Comparison of ENCODE assay signal across 9 mouse cellular contexts in genomic region chr1:21052132-21052545, GRCm38 (mm10). TPM values are rescaled to one million over a fixed set of nuclear protein-coding genes. Genes with fewer than 3 reads are reported as not detected.
DNase-seq lines count a peak whose midpoint lies in the region; TF ChIP-seq lines count a peak whose summit lies in the region.
"Had no signal": no experiment of that assay in that cellular context is flagged by ENCODE, and none has a peak within 500 bp of the region (broad histone marks: within the 10 kb centered on the region; RNA-seq: fewer than 3 reads in every experiment).

No protein-coding gene starts in this region.

- peaks cover 18% of the 10 kb centered on the region for H3K4me1 ChIP-seq in thymus, adult 2 months (replicated peaks; ENCODE audit: control insufficient read depth, insufficient read depth, low read length)
- H3K4me1 ChIP-seq in midbrain, embryonic 10.5 days = peaks cover 34% of the 10 kb centered on the region

- peak overlapping the region; percentile 76 for H3K27ac ChIP-seq in gastrocnemius, adult 2 months
- peak overlapping the region; percentile 56 for H3K27ac ChIP-seq in thymus, adult 2 months (ENCODE audit: control insufficient read depth, insufficient read depth, low read length)
- peak overlapping the region; percentile 84 for H3K27ac ChIP-seq in midbrain, embryonic 10.5 days (replicated peaks)
- H3K27ac ChIP-seq: limb, embryonic 12.5 days had no signal

- H3K4me3 ChIP-seq in gastrocnemius, adult 2 months = peak overlapping the region; percentile 23
- no peak overlapping the region for H3K4me3 ChIP-seq in thymus, adult 2 months (ENCODE audit: control insufficient read depth, insufficient read depth, low read length)
- no peak overlapping the region for H3K4me3 ChIP-seq in midbrain, embryonic 10.5 days
- H3K4me3 ChIP-seq: limb, embryonic 12.5 days had no signal

- TF ChIP-seq POLR2A in thymus, adult 2 months (IDR thresholded peaks at IDR 0.05; ENCODE audit: control insufficient read depth, extremely low read depth, insufficient read depth, low read length, poor library complexity) = no peak

- TF ChIP-seq CTCF in gastrocnemius, adult 2 months (IDR thresholded peaks at IDR 0.05) = no peak
- TF ChIP-seq CTCF in thymus, adult 2 months (IDR thresholded peaks at IDR 0.05; ENCODE audit: borderline replicate concordance, control insufficient read depth, extremely low read depth, insufficient read depth, low read length, poor library complexity) = no peak

- H3K9me3 ChIP-seq in midbrain, embryonic 10.5 days (replicated peaks) = no peaks in the 10 kb centered on the region
- H3K9me3 ChIP-seq: limb, embryonic 12.5 days had no signal

- intact Hi-C loops in gastrocnemius, adult 2 months (cut with DNase I) = no loop called here

- no peaks in the 10 kb centered on the region for H3K27me3 ChIP-seq in thymus, adult 2 months (ENCODE audit: control insufficient read depth, insufficient read depth, low read length)
- H3K27me3 ChIP-seq in midbrain, embryonic 10.5 days (ENCODE audit: low read depth, poor library complexity, severe bottlenecking) = no peaks in the 10 kb centered on the region
- H3K27me3 ChIP-seq: limb, embryonic 12.5 days had no signal

- 61% methylated on average over 5 of the region's 5 CpGs for WGBS in thymus, adult 2 months
- WGBS in midbrain, embryonic 10.5 days = 66% methylated on average over 5 of the region's 5 CpGs

- no peak for DNase-seq in gastrocnemius, adult 2 months
- DNase-seq in gastrocnemius, postnatal 25 days = no peak
- peak; percentile 22 for DNase-seq in thymus, adult 2 months
- DNase-seq in thymus, adult 18-20 months = no peak
- no peak for DNase-seq in midbrain, embryonic 10.5 days (ENCODE audit: low spot score)
- peak; percentile 29 for DNase-seq in thymus, postnatal 4 days
- DNase-seq in layer of hippocampus, adult 11-12 months (ENCODE audit: low spot score) = no peak
- no peak for DNase-seq in right cerebral cortex, adult 18-20 months

- no peaks in the 10 kb centered on the region for H3K36me3 ChIP-seq in thymus, adult 2 months (ENCODE audit: control insufficient read depth, insufficient read depth, low read length)
- H3K36me3 ChIP-seq in midbrain, embryonic 10.5 days = 0 out of 2 replicates have a peak, but pooled peaks cover 4% of the 10 kb centered on the region

RNA-seq across cellular contexts. Expression of gene Tram2, which starts 26.9 kb away (rescaled TPM):
- 1 to 10 TPM; 2.6 to 3.4 TPM for total RNA-seq in gastrocnemius, adult 2 months (2021)
- 1 to 10 TPM; 4.4 to 5.7 TPM for total RNA-seq in gastrocnemius, postnatal 25 days (2021)
- 9.2 and 10.2 TPM in 2 replicates for polyA plus RNA-seq in thymus, adult 2 months (2012; rRNA removed)
- polyA plus RNA-seq in midbrain, embryonic 10.5 days (2016; fragmentation: Nextera tagmentation; extraction: Ambion mirVana) = 6.1 and 6.6 TPM in 2 replicates

Comparison
In these comparisons a context has a peak if more than half of its experiments do, and no peak if none do; other contexts are left out.
1. DNase-seq: peak in thymus, adult 2 months (single experiment) and thymus, postnatal 4 days (single experiment); none in gastrocnemius, adult 2 months (single experiment), gastrocnemius, postnatal 25 days (single experiment), thymus, adult 18-20 months (0 of 2), midbrain, embryonic 10.5 days (single experiment), layer of hippocampus, adult 11-12 months (single experiment) and right cerebral cortex, adult 18-20 months (single experiment).
2. Peak in every context shown above with its lines, with median percentiles within 50 percentile points of each other: H3K27ac ChIP-seq.